22 mouse cellular contexts compared by ENCODE assay signal in the genomic region with DNA sequence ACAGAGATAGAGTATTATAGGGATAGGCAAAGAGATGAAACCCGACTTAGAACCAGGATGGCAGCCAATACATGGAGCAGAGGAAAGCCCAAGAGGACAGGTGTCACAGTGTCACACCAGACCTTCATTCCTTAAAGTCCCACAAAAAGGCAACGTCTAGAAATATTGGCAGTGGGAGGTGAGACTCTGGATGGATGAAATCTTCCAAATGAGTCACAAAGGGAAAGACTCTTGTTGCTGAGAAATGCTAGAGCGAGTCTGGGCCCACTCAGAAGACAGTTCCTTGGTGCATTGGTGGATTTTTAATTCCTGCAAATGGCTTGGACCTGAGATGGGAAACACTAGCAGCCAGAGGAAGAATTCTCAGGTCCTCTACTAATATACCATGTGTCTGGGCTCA.
"Had no signal": no experiment of that assay in that cellular context is flagged by ENCODE, and none has a peak within 500 bp of the region (broad histone marks: within the 10 kb centered on the region; RNA-seq: fewer than 3 reads in every experiment).

No protein-coding gene starts in this region.

- H3K4me1 ChIP-seq: intestine, embryonic 15.5 days; limb, embryonic 12.5 days; liver, embryonic 12.5 days had no signal

- H3K4me3 ChIP-seq: gastrocnemius, adult 2 months; heart, embryonic 10.5 days; heart, embryonic 12.5 days; hindbrain, embryonic 10.5 days; hindbrain, embryonic 12.5 days; intestine, embryonic 15.5 days; limb, embryonic 10.5 days; limb, embryonic 12.5 days; liver, embryonic 12.5 days had no signal

- DNase-seq: gastrocnemius, adult 2 months; gastrocnemius, postnatal 10 days; gastrocnemius, postnatal 25 days; heart, adult 18-20 months; heart, postnatal 10 days; heart, postnatal 4 days; kidney, adult 18-20 months; kidney, adult 8-10 months; kidney, postnatal 10 days; kidney, postnatal 25 days; kidney, postnatal 4 days; layer of hippocampus, adult 9-11 months had no signal

- H3K27ac ChIP-seq: gastrocnemius, adult 2 months; heart, embryonic 10.5 days; hindbrain, embryonic 10.5 days; hindbrain, embryonic 12.5 days; hindbrain, embryonic 14.5 days; intestine, embryonic 15.5 days; limb, embryonic 10.5 days; limb, embryonic 12.5 days; liver, embryonic 12.5 days; liver, embryonic 14.5 days had no signal
